Mouse (Mus musculus) lung, adult 10 weeks (tissue): ENCODE data around the gene Afap1. TPM values are rescaled to one million over a fixed set of nuclear protein-coding genes. Genes with fewer than 3 reads are reported as not detected.

Experiments
- polyA plus RNA-seq: library from polyadenylated mRNA; stranded (reverse); fragments of 350-450 nt; fragmentation: Illumina TruSeq; extraction: RNeasy Lipid Tissue Mini Kit (QIAGEN cat#74804); gene quantifications from one replicate; pipeline ENCODE4 v1.2.3, GENCODE M21; 2014; ENCODE audit warnings: low read depth, low replicate concordance; ENCODE audit not compliant: insufficient read depth

Gene Afap1
- 3.8 TPM for polyA plus RNA-seq

DNA sequence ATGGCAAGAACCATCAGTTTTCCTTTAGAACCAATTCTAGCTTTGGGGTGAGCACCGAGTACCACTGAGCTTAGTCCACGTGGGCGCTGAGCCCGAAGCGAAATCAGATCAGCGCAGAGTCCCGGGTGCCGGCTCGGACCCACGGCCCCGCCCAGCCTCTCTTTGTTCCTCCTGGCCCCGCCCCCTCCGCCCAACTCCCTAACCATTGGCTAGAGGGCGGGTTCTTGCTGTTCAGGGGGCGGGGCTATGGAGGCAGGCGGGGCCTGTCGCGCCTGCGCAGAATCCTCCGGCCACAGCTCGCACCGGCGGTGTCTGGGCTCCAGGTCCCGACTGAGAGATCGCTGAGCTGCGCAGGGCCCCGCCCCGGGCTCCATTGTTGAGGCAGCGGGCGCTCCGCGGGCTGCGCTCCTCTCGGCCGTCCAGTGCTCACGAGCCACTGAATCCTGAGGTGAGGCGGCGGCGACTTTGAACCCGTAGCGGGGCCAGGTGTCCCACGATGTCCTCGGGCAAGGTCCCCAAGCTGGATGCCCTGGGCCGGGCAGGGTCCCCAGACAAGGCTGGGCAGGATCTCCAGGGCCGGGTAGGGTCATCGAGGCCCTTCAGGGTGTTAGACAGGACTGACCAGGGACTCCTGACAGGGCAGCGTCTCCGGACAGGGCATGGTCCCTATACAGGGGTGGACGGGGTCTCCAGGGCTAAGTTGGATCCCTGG is at the start of gene Afap1:
TSS of gene Afap1 (plus strand) at position 227 of the 712 bp plus-strand sequence.

Other genes starting within 250 kb of the Afap1 start
- 23.1 TPM for gene Htra3, start 213.5 kb upstream of the Afap1 start, polyA plus RNA-seq
- gene Sh3tc1, start 153.3 kb upstream of the Afap1 start, polyA plus RNA-seq = 15.4 TPM
- 2.9 TPM for gene Ablim2, start 135.4 kb upstream of the Afap1 start, polyA plus RNA-seq